Mouse (Mus musculus) erythroblast, embryonic 14.5 days (primary cell): ENCODE measurements around the gene Sgsm1.

Source experiments
- GATA1 ChIP-seq: IDR thresholded peaks from 2 replicates; pipeline ENCODE4 v1.6.1; 2012; ENCODE audit warnings: low read length, inconsistent platforms, mixed read lengths
- TAL1 ChIP-seq: IDR thresholded peaks from 3 replicates; pipeline ENCODE4 v1.6.1; 2012; ENCODE audit warnings: low read length, inconsistent platforms, mixed read lengths

GRCm38 (mm10) chr5:113298040-113298439, 12.5 kb downstream of the Sgsm1 start:
- TF ChIP-seq TAL1 = no peak
- no peak for TF ChIP-seq GATA1
